Mouse (Mus musculus) erythroid progenitor cell, adult 5-6 weeks (primary cell): ENCODE results near the gene Rhbdl3. TPM values are rescaled to one million over a fixed set of nuclear protein-coding genes. Genes with fewer than 3 reads are reported as not detected.

Experiments
- ATAC-seq: replicated peaks from 2 replicates; pipeline ENCODE4 v1.8.0; 2016; ENCODE audit warnings: moderate number of reproducible peaks, mild to moderate bottlenecking, moderate TSS enrichment, inconsistent platforms; ENCODE audit not compliant: poor library complexity, low FRiP score, severe bottlenecking
- total RNA-seq, 2 experiments: library from RNA; stranded (forward) in 1 of 2; stranded (reverse) in 1 of 2; fragments of 150-400 nt in 1 of 2; fragments of 186-747, 209-891 nt in 1 of 2; gene quantifications; 2 replicates each; pipeline versions ENCODE4 v1.2.3 to v1.2.4; 2015 to 2017; ENCODE audit warnings: low replicate concordance in 2 of 2

The Rhbdl3 gene
- total RNA-seq (2015; ENCODE audit: low replicate concordance): not detected in 2 replicates
- total RNA-seq (2017; ENCODE audit: low replicate concordance): not detected in 2 replicates

DNA sequence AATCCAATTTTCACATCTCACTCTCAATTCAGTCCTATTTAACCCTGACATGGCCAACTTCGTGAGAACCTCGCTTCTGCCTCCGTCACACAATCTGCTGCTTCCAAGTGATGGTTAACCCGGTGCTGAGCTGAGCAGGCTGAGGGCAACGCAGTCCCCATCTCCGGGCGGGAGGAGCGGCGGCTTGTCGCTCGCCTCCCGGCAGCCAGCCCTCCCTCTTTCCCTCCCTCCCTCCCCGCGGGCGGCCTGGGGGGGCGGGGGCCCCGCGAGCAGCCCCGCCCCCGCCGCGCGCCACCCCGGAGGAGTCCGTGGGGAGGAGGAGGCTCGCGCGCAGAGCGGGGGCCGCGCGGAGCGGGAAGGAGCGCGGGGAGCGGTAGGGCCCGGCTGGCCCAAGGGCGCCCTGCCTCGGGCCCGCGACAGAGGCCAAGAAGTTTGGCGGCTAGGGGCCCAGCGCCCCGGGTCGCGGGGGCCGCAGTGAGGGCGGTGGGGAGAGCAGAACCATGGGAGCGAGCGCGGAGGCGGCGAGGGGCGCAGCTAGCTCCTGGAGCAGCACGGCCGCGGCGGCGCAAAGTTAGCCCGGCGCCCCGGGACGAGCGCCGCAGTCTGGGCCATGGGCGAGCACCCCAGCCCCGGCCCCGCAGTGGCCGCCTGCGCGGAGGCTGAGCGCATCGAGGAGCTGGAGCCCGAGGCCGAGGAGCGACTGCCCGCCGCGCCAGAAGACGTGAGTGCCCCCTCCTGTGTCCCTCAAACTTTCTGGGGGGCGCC lies at the start of gene Rhbdl3:
Rhbdl3 (plus strand) TSS at position 362 of the 765 bp plus-strand sequence.
- no peak for ATAC-seq

DNA sequence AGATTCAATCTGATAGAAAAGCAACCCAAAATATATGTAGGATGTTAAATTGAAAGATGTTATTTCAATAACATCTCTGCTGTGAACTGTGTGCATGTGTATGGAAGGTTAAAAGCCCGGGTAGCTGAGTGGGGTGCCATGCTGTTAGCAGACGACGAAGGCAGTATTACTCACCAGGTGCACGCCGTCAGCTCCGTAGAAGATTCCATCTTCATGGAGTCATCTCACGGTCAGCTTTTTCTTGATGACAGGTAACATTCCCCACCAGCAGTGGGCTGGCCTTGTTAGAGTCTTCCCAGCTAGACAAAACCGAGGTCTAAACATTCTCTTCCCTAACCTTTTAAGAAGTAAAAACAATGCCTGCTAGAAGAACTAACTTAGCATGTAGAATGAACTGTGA lies 36.6 kb upstream of the Rhbdl3 start:
- ATAC-seq: no peak

DNA sequence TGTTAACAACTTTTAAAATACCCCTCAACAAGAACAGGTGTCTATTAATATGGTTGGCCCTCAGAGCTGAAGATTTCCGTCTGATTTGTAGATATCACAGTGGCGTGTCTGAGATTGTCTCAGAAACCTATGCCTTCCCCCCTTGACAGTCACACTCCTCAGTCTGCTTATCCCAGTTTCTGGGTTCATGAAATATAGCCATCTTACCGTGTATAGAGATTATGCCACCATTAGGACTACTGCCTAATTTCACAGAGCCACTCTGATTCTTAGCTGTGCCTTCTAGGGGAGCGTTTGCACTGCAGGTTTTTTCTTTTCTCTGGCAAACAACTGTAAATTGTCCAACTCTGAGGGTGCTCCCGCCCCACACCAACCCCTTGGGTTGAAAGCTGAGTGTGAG lies 29.6 kb upstream of the Rhbdl3 start:
- no peak for ATAC-seq

GRCm38 (mm10) chr11:80275011-80275410 lies 25.7 kb upstream of the Rhbdl3 start:
- no peak for ATAC-seq

DNA sequence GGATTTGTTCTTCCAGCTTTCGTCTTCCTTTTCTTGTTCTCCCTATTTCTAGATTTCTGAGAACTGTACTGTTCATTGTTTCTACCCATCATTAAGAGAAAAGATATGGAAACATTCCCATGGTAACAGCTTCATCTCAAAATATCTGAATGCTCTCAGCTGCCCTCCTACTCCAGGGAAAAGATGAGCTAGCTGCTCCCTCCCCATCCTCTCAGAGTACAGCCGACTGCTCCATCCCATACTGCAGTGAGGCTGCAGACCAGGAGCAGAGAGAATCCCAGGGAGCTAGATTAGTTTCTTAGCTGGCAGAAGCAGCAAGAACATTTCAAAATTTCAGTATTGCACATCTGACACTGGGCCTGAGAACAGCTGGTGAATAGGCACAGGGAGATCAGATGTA lies 22.7 kb upstream of the Rhbdl3 start:
- ATAC-seq: no peak

GRCm38 (mm10) chr11:80283786-80284185 lies 16.9 kb upstream of the Rhbdl3 start:
- no peak for ATAC-seq

DNA sequence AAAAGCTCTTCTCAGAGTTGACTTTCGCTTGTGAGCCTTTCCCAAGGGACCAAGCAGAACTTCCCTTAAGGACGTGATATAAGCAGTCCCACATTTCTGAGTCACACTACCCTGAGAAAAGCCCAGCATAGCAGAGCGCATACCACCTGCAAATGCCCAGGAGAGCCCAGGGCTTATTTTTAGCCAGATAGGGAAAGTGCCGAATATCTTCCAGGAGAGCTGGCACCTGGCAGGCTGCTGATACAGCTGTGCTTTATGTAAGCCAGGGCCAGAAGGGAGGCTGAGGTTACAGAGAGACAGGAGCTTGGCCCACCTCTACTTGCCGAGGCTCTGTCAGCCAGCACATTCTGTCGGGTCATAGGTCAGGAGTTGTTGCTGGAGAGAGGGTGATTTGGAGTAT lies 16.1 kb upstream of the Rhbdl3 start:
- no peak for ATAC-seq

- ATAC-seq: peak; percentile 76; the same call in 1 of the 2 replicates
These were observed 13.6 kb upstream of the Rhbdl3 start for GRCm38 (mm10) chr11:80287150-80287549.

DNA sequence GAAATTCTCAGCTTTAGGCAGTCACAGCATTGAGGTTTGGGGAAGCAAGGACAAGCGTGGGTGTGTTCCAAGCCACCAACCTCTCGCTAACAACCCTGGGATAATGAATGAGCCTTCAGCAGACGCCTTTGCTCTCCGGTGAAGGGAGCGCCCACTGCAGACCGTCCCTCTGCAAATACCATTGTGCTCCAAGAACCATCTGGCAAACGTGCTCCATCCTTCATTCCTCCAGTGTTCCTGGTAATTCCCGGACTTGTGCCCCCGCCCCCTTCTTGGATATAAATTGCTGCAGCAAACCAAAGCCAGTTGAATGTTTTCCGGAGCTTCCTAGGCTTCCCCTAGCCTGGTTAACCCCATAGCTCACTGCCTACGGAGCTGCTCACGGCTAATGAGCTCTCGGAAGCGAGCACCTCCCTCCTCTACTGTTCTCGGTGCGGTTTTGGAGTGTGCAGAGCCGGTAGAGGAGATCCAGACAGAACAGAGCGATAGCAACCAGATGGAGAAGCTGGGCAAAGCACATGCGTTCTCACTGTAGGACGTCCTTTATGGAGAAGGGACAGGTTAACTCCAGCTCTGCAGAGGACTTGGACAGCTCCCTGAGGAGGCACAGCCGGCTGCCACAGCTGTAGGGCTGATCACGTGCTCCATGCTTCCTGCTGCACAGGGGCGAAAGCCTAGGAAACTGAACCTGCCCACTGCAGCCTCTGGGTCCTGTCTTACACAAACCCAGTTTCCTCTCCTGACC lies 10.8 kb upstream of the Rhbdl3 start:
- ATAC-seq: no peak

GRCm38 (mm10) chr11:80291004-80291403 lies 9.7 kb upstream of the Rhbdl3 start:
- ATAC-seq: no peak

DNA sequence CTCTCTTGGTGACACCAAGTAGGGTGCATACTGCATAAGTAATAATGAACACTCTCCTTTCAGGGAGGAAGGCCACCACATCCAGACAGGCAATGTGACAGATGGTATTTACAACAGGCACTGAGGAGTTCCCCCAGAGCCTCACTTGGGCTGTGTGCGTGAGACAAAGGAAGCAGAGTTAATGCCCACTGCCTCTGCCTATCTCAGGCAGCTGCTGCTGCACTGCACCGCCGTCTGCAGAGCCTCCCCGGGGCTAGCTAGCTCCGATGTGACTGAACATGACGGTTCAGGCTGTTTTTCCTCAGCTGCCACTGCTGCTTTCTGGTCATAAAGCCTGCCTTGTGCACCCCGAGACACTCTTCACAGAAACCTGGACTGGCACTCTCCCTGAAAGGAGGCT lies 8.2 kb upstream of the Rhbdl3 start:
- no peak for ATAC-seq

DNA sequence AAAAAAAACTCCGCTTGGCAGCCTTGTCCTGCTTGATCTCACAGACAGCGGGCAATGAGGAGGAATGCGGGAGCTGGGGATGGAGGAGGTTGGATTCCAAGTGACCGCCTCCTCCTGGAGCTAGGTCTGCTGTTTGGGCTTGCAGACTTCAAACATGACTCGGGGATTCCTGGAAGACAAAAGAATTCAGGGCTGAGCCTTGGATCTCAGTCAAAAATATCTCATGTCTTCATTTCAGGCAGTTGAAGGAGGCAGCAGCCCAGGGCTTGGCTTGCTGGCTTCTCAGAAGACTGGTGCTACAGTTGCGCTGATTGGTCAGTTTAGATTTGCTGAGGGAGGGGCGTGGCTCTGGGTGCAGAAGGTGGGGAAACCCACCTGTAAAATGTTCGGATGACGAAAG lies 5.6 kb upstream of the Rhbdl3 start:
- no peak for ATAC-seq

GRCm38 (mm10) chr11:80295785-80296184 lies 4.9 kb upstream of the Rhbdl3 start:
- ATAC-seq: no peak

GRCm38 (mm10) chr11:80299513-80300235 lies 1.0 kb upstream of the Rhbdl3 start:
- ATAC-seq: no peak

DNA sequence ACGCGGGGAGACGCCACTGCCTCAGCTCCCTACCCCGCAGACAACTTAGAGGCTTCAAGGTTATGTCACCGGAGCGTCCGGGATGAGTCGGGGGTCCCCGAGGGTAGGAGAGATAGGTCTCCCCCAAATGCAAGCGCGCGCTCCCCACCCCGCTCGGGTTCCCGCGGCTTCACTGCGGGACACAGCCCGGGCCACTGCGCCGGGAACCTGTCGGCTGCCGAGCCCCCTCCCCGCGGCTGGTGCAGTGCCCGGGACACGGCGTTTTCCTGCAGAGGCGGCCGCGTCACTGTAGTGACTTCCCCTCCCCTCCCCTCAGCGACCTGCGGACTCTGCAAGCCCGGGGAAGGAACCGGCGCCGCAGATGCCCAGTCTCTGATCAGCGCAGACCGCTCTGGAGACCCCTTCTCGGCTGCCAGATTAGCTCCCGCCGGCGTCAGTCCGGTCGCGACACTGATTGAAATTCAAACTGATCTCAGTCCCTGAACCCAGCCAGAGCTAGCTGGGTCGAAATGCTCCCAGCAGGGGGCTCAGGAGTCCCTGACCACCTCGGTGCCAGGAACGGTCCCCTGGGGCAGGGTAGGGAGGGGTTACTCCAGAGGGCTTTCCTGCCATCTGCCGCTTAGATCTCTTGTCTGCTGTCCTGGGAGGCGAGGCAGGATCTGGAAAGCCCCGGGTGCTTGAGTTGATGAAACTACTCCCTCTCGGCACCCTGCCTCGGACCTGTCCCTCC lies 769 bp downstream of the Rhbdl3 start:
- ATAC-seq: no peak

DNA sequence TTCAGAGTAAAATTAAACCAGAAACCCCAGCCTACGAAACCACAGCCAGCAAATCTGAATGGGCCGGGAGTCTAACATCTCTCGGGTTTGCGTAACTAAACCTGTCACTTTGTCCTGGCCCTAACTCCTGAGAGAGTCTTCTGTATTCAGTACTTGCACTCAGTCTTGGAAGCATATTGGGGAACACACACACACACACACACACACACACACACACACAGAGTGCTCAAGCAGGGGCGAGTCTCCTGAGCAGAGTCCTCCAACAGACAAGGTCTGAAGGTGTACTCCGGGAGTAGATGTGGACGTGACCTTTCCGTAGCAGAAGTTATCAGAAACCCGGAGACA lies 1.3 kb downstream of the Rhbdl3 start:
- ATAC-seq: no peak

GRCm38 (mm10) chr11:80302536-80302935 lies 1.8 kb downstream of the Rhbdl3 start:
- no peak for ATAC-seq

- ATAC-seq: no peak
These were observed 3.0 kb downstream of the Rhbdl3 start for GRCm38 (mm10) chr11:80303746-80304145.

GRCm38 (mm10) chr11:80304846-80305245 lies 4.1 kb downstream of the Rhbdl3 start:
- ATAC-seq: no peak

GRCm38 (mm10) chr11:80308537-80308936 lies 7.8 kb downstream of the Rhbdl3 start:
- ATAC-seq: no peak
